Mouse (Mus musculus) neural tube, embryonic 14.5 days (tissue): ENCODE measurements at regions not wholly inside any gene's neighbourhood (a gene's known extent, or its start where the extent isn't known, plus 50 kb on each side); places are given as distances from the start of the nearest gene placed in this dataset.

ENCODE experiments used
- ATAC-seq: fragments of 200-750 bp; cut with Nextera tagmentation; 2 replicates; pipeline ENCODE4 v1.8.0; 2017; ENCODE audit warnings: low read depth, mild to moderate bottlenecking, moderate TSS enrichment, moderate library complexity
- H3K27ac ChIP-seq: fragments of 300-500 bp; sonication (generic); 2 replicates; pipeline ENCODE4 v1.5.1; 2014; ENCODE audit warnings: low read depth, mild to moderate bottlenecking, control low read depth, low read length, moderate library complexity, mixed read lengths
- H3K27me3 ChIP-seq: fragments of 300-500 bp; sonication (generic); 2 replicates; pipeline ENCODE4 v1.6.1; 2014; ENCODE audit warnings: low read length; ENCODE audit not compliant: control insufficient read depth, insufficient read depth
- H3K36me3 ChIP-seq: fragments of 300-500 bp; sonication (generic); 2 replicates; pipeline ENCODE4 v1.6.1; 2014; ENCODE audit warnings: low read length, mixed read lengths; ENCODE audit not compliant: control insufficient read depth, insufficient read depth
- H3K4me1 ChIP-seq: fragments of 300-500 bp; sonication (generic); 2 replicates; pipeline ENCODE4 v1.6.1; 2014; ENCODE audit warnings: low read length; ENCODE audit not compliant: control insufficient read depth, insufficient read depth
- H3K4me2 ChIP-seq: fragments of 300-500 bp; sonication (generic); 2 replicates; pipeline ENCODE4 v1.6.1; 2014; ENCODE audit warnings: mild to moderate bottlenecking, low read depth, low read length, control low read depth
- H3K4me3 ChIP-seq: fragments of 300-500 bp; sonication (generic); 2 replicates; pipeline ENCODE4 v1.5.1; 2014; ENCODE audit warnings: low read depth, low read length, control low read depth, mixed read lengths
- H3K9ac ChIP-seq: fragments of 300-500 bp; sonication (generic); replicated peaks from 2 replicates; pipeline ENCODE4 v1.6.1; 2014; ENCODE audit warnings: low read depth, mild to moderate bottlenecking, control low read depth, low read length, mixed read lengths
- H3K9me3 ChIP-seq: fragments of 300-500 bp; sonication (generic); 2 replicates; pipeline ENCODE4 v1.6.1; 2016; ENCODE audit warnings: low read length; ENCODE audit not compliant: control insufficient read depth
- WGBS: fragments of 180-500 bp; shearing (Covaris S2); extraction: QIAGEN DNeasy Blood & Tissue Kit; methylation state at CpG from one replicate; pipeline ENCODE4 v1.1.7; 2014; 5-methylcytosine and 5-hydroxymethylcytosine counted together

GRCm38 (mm10) chr15:61656951-61657350 lies 734.1 kb upstream of the A1bg start:
- H3K4me1 ChIP-seq = no peaks in the 10 kb centered on the region
- H3K4me3 ChIP-seq = no peak overlapping the region
- H3K9me3 ChIP-seq = no peaks in the 10 kb centered on the region
- no peaks in the 10 kb centered on the region for H3K27me3 ChIP-seq
- no peak overlapping the region for H3K9ac ChIP-seq
- no peaks in the 10 kb centered on the region for H3K36me3 ChIP-seq
- H3K27ac ChIP-seq = no peak overlapping the region
- ATAC-seq = no peak
- H3K4me2 ChIP-seq = no peak overlapping the region

DNA sequence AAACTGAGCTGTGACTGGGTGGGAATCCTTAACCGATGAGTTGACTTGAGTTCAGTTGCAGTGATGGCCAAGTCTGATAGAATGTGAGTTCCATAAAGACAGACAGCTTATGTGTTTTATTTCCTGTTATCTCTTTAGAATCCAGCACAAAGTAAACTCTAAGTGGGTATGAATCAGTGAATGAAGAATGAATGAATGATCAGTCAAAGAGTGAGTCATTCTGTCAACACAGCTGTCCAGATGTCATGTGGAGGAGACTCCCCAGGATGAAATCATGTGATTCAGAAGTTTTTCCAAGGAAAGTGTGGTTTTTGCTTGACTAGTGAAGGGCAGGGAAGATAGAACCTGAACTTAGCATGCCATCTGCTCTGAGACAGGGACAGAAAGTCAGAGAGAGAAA lies 732.0 kb upstream of the A1bg start:
- H3K4me3 ChIP-seq = no peak overlapping the region
- no peak for ATAC-seq
- no peak overlapping the region for H3K27ac ChIP-seq
- WGBS = 90% methylated on average over 1 of the region's 1 CpGs
- no peaks in the 10 kb centered on the region for H3K9me3 ChIP-seq
- H3K4me1 ChIP-seq = no peaks in the 10 kb centered on the region
- no peak overlapping the region for H3K9ac ChIP-seq
- no peak overlapping the region for H3K4me2 ChIP-seq
- H3K27me3 ChIP-seq = no peaks in the 10 kb centered on the region
- H3K36me3 ChIP-seq = no peaks in the 10 kb centered on the region

GRCm38 (mm10) chr15:61653853-61654252 lies 731.0 kb upstream of the A1bg start:
- Histone ChIP-seq H3K4me3 (no peak overlapping the region), H3K4me2 (no peak overlapping the region), H3K36me3 (no peaks in the 10 kb centered on the region), H3K9ac (no peak overlapping the region), H3K27ac (no peak overlapping the region), H3K9me3 (no peaks in the 10 kb centered on the region), H3K4me1 (no peaks in the 10 kb centered on the region), H3K27me3 (no peaks in the 10 kb centered on the region)
- ATAC-seq = no peak
- 60% methylated on average over 1 of the region's 1 CpGs for WGBS

GRCm38 (mm10) chr15:61618638-61619500 lies 696.1 kb upstream of the A1bg start:
- Histone ChIP-seq H3K4me2 (no peak overlapping the region), H3K9me3 (no peaks in the 10 kb centered on the region), H3K27ac (no peak overlapping the region), H3K4me1 (no peaks in the 10 kb centered on the region), H3K27me3 (no peaks in the 10 kb centered on the region), H3K36me3 (no peaks in the 10 kb centered on the region), H3K9ac (no peak overlapping the region), H3K4me3 (no peak overlapping the region)
- ATAC-seq = no peak
- WGBS = 63% methylated on average over 8 of the region's 8 CpGs

DNA sequence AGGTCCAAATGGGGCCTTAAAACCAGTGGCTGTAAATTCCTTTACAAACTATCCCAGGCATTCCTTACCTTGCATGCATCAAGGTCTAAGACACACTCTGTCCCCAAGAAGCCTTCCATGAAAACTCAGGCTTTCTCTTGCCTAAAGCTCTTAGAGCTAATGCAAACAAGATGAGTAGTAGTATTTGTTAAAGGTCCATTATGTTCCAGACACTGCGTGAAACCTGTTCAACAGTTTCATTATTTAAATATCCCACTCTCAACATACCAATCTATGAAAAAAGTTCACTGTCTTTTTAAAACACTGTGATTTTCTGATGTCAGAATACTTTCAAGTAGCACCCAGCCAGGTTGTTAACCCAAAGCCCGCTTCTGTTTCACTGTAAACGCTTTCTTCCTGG lies 687.9 kb upstream of the A1bg start:
- no peak overlapping the region for H3K9ac ChIP-seq
- H3K27me3 ChIP-seq = no peaks in the 10 kb centered on the region
- no peaks in the 10 kb centered on the region for H3K4me1 ChIP-seq
- ATAC-seq = no peak
- H3K4me2 ChIP-seq = no peak overlapping the region
- no peak overlapping the region for H3K4me3 ChIP-seq
- no peaks in the 10 kb centered on the region for H3K9me3 ChIP-seq
- H3K36me3 ChIP-seq = no peaks in the 10 kb centered on the region
- no peak overlapping the region for H3K27ac ChIP-seq
- WGBS = 94% methylated on average over 3 of the region's 3 CpGs

DNA sequence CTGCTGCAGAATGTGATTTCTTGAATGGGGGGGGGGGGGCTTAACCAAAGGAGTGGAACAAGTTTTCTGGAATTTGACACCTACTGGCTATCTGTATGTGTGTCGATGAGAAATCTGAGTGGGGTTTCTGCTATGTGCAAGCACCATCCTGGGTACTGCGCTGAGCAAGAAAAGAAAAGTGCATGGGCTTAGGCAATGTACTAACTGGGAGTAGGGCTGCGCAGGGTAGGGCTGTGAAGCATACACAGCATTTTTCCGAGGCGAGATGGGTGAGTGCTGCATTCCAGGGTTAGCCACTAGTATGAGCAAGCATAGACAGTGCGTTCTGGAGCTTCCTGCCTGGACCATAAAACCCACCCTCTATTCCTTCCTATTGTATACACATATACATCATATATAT lies 686.8 kb upstream of the A1bg start:
- no peak overlapping the region for H3K4me2 ChIP-seq
- WGBS = 94% methylated on average over 6 of the region's 6 CpGs

GRCm38 (mm10) chr15:61608301-61608731 lies 685.5 kb upstream of the A1bg start:
- no peak for ATAC-seq
- H3K4me3 ChIP-seq = no peak overlapping the region
- H3K9me3 ChIP-seq = no peaks in the 10 kb centered on the region
- H3K4me2 ChIP-seq = no peak overlapping the region
- no peak overlapping the region for H3K9ac ChIP-seq
- no peaks in the 10 kb centered on the region for H3K4me1 ChIP-seq
- H3K27me3 ChIP-seq = no peaks in the 10 kb centered on the region
- H3K27ac ChIP-seq = no peak overlapping the region
- 82% methylated on average over 6 of the region's 6 CpGs for WGBS
- no peaks in the 10 kb centered on the region for H3K36me3 ChIP-seq

More for the DNA sequence above, 686.8 kb upstream of the A1bg start:
- H3K4me1 ChIP-seq = no peaks in the 10 kb centered on the region
- H3K27ac ChIP-seq = no peak overlapping the region
- H3K36me3 ChIP-seq = no peaks in the 10 kb centered on the region
- H3K9ac ChIP-seq = no peak overlapping the region
- no peaks in the 10 kb centered on the region for H3K27me3 ChIP-seq
- no peak overlapping the region for H3K4me3 ChIP-seq
- H3K9me3 ChIP-seq = no peaks in the 10 kb centered on the region
- no peak for ATAC-seq

GRCm38 (mm10) chr15:61599734-61600133 lies 676.9 kb upstream of the A1bg start:
- Histone ChIP-seq H3K27ac (no peak overlapping the region), H3K4me3 (no peak overlapping the region), H3K9me3 (no peaks in the 10 kb centered on the region), H3K27me3 (no peaks in the 10 kb centered on the region), H3K4me2 (no peak overlapping the region), H3K36me3 (no peaks in the 10 kb centered on the region), H3K4me1 (no peaks in the 10 kb centered on the region), H3K9ac (no peak overlapping the region)
- no peak for ATAC-seq
- 84% methylated on average over 6 of the region's 6 CpGs for WGBS

GRCm38 (mm10) chr15:61596318-61596717 lies 673.5 kb upstream of the A1bg start:
- Histone ChIP-seq H3K27ac (no peak overlapping the region), H3K27me3 (no peaks in the 10 kb centered on the region), H3K36me3 (no peaks in the 10 kb centered on the region), H3K4me2 (no peak overlapping the region), H3K9ac (no peak overlapping the region), H3K4me1 (no peaks in the 10 kb centered on the region), H3K9me3 (no peaks in the 10 kb centered on the region), H3K4me3 (no peak overlapping the region)
- 23% methylated on average over 4 of the region's 4 CpGs for WGBS
- ATAC-seq = peak; percentile 51; the same call in 1 of the 2 replicates
